Mouse (Mus musculus) T-cell, adult 2 months (primary cell): ENCODE measurements around the gene Gm21060.
"Not testable (repeated sequence)": the region's sequence is repeated elsewhere in the genome, so short reads cannot be mapped to it uniquely, and the experiment has no call there.

Experiments used
- DNase-seq: peaks from one replicate; pipeline ENCODE4 v3.0.0; 2022; ENCODE audit warnings: low spot score

Gene Gm21060

GRCm38 (mm10) chr19:61296969-61297368 is at the start of gene Gm21060:
Gene Gm21060 (minus strand): TSS chr19:61297069.
- no peak for DNase-seq

- not testable (repeated sequence) for DNase-seq
Measured at GRCm38 (mm10) chr19:61320844-61321243, 24.0 kb upstream of the Gm21060 start.

DNA sequence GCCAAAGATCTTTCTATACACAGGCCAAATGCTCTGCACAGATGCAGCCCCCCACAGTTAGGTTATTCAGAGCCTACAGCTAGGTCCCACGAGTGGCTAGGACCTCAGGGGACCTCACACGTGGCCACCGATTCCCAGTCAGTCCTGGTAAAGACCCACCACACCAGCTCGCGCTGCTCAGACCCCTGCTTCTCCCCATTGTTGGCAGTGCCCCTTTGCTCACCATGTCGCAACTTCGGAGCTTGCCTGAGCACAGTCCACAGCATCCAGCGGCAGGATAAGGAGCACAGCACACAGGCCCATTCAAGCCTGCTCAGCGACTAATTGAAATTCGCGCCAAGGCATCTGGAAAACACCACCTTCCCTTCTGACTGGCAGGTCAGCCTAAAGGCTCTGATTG is 16.3 kb upstream of the Gm21060 start:
- not testable (repeated sequence) for DNase-seq

DNA sequence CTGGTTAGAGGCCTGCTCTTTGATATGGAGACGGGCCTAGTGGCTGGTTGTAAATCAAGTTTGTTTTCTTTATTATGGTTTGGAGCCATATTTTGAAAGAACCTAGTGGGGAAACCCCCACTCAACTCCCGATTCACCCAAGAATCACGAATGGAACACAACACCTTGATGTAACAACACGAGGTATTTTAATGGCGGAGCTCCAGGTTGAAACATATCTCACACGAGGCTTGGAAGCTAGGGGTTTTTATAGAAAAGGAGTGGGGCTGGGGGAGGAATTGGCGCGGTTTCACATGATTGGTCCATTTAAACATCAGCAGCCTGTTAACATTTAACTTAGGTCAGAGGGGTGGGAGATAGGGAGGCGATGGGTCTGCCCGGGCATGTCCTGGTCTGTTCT is 15.5 kb upstream of the Gm21060 start:
- not testable (repeated sequence) for DNase-seq

DNA sequence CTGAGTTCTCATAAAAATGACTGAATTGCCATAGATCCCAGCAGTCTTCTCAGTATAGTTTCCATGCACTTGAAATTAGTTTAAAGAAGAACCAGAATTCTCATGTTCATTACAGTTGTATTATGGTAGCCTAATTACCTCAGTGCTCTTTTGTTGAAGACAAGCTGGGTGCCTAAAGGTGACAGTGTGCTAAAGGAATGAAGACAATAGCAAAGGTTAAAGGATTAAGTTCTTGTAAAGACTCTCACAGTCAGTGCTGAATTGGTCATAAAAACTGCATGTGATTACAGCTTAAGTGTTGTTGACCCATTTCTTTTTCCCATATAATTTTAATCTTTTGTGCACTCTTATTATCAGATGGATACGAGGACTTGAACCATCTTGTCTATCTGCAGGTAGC is 11.2 kb upstream of the Gm21060 start:
- DNase-seq = not testable (repeated sequence)

GRCm38 (mm10) chr19:61285033-61285432 is 11.8 kb downstream of the Gm21060 start:
- not testable (repeated sequence) for DNase-seq

GRCm38 (mm10) chr19:61283581-61283980 is 13.3 kb downstream of the Gm21060 start:
- DNase-seq = no peak

DNA sequence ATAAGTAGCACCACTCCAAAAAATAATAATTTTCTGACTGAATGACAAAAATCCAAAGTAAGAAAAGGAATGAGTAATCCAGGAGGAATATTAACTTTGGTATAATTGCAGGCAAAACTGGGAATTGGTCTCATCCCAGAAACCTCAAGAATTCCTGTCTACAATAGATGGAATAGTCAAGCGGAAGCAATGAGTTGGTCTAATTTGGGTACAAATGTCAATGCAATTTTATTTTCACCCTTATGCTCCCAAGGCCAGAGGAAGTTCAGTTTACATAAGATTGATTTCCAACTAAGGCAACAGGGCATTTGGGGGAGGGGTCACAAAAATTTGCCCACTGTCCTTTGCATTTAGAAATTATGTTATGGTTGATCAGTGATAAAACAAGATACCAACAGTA is 21.4 kb downstream of the Gm21060 start:
- DNase-seq = no peak

GRCm38 (mm10) chr19:61269141-61269540 is 27.7 kb downstream of the Gm21060 start:
- not testable (repeated sequence) for DNase-seq

GRCm38 (mm10) chr19:61267141-61267540 is 29.7 kb downstream of the Gm21060 start:
- no peak for DNase-seq

DNA sequence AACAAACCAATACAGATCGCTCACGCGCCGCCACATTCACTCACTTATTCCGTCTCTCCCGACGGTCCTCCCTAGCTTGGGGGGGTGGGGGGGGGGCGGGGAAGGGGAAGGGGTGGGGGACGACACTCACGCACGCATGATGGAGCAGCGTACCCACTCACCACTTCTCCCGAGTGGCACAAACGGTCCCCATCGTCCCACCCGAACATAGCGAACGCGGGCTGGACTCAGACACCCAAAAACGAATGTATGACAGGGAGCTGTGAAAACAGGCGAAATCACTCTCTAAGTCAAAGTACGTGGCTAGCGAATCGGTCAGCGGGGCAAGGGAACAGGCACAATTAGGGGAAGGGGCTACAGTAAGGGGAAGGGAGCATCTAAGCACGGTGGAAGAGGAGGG is 30.2 kb downstream of the Gm21060 start:
- peak; percentile 37 for DNase-seq

DNA sequence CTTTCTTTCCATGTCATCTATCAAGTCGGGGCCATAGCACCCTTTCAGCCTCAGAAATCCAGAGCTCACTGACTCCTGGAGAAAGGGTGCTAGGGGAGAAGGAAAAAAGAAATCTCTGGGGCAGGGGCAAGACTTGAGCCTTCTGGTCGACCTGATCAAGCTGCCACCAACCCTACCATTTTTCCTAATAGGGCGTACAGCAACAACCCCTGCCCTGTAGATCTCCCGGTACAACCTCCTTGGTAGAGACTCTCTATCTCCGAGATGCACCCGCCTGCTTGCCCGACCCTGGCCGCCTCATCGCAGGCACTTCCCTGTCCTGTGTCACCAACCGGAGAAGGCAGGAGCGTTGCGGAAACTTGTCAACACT is 30.6 kb downstream of the Gm21060 start:
- DNase-seq = peak; percentile 60

- DNase-seq = peak; percentile 82
Measured at GRCm38 (mm10) chr19:61265349-61266245, 31.3 kb downstream of the Gm21060 start.

GRCm38 (mm10) chr19:61264933-61265332 is 31.9 kb downstream of the Gm21060 start:
- no peak for DNase-seq

DNA sequence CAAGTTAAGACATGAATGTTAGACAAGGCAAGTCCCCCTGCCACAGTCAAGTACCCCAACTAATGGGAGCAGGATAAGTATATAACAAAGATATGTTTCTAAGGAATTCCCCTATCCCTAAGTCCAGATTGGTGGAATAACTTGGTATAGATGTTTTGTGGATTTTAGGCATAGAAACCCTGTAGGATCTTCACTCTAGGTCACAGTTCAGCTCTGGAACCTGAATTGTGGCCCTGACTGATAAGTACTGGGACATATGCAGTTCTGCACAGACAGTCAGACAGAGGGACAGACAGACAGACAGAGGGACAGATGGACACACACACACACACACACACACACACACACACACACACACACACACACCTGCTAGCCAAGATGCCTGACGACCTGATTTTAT is 32.6 kb downstream of the Gm21060 start:
- DNase-seq = no peak

GRCm38 (mm10) chr19:61261241-61261640 is 35.6 kb downstream of the Gm21060 start:
- DNase-seq = no peak

- no peak for DNase-seq
Measured at GRCm38 (mm10) chr19:61257733-61258132, 39.1 kb downstream of the Gm21060 start.

GRCm38 (mm10) chr19:61256166-61256887 is 40.5 kb downstream of the Gm21060 start:
- no peak for DNase-seq

DNA sequence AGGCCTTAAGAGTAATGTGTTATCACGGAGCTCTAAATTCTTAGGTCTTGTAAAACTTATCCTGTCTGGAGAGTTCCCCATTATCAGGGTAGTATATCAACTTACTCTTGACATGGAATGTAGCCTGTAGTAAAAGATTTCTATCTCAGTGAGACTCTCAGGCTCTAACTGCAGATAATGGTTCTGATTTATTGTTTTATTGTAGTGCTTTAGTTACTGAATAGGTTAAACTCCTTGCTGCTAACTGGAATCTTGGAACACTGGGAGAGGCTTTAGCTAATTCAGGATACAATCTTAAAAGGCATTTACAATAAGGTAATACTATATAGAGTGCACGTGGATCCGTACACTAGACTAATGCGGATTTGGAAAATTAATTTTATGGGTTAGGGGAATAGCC is 49.5 kb downstream of the Gm21060 start:
- not testable (repeated sequence) for DNase-seq
